Mouse (Mus musculus) left cerebral cortex, postnatal 36 days (tissue): ENCODE results near the gene Slmap. TPM values are rescaled to one million over a fixed set of nuclear protein-coding genes. Genes with fewer than 3 reads are reported as not detected.
A peak's percentile ranks its signal among the peaks of the same experiment; 100 is the strongest.
"Not testable (repeated sequence)": the region's sequence is repeated elsewhere in the genome, so short reads cannot be mapped to it uniquely, and the experiment has no call there.

ENCODE experiments used
- DNase-seq, 2 experiments: peaks; one replicate each; pipeline ENCODE4 v3.0.0; 2021 to 2022; ENCODE audit warnings: low spot score in 2 of 2, mixed read lengths in 1 of 2
- intact Hi-C: fragments of 180-260 bp; cut with DNase I; formaldehyde crosslinking; loops from one replicate; pipeline ENCODE4 v1.15.1; 2025
- total RNA-seq, 2 experiments: library from RNA; stranded (reverse); gene quantifications; 2 replicates each; pipeline ENCODE4 v1.2.3; 2021

The Slmap gene
- total RNA-seq, result 100 to 1,000 TPM; 111 to 116 TPM

DNA sequence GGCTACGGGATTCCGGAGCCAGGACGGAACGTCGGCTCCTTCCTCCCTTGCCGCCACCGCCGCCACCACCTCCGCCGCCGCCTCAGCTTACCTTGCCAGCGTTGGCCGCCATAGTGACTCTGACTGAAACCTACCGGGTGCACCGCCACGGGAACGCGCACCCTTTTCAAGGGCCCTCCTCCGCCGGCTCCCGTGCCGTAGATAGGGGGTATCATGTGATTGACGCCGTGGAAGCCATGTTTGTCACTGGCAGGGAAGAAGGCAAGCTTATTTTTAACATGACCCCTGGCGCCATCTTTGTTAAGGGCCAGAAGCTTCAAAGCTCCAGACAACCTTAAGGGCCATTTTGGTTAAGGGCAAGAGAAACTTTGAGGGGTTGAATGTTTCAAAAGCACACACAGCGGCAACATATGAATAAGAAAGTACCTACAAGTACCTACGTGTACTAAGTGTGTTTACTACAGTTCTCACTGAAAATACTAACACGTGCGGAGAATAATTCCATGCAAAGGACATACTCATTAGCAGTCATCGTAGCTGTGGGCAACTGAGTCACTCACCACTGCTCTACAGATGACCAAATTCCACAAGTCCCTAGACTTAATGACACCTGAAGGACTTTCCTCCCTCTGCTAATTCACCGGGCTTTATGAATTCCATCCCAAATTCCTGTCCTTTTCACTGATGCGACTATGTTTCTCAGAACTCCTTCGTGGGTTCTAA, at the start of gene Slmap:
Gene Slmap (minus strand): TSS at position 175 of the 723 bp plus-strand sequence.
- DNase-seq, result peak; percentile 98 to 99
- intact Hi-C loops, result loop anchor here (2.0 to 10.0 kb wide), 3 partner anchors 44 to 104 kb away; partner anchors contain the start of gene Arf4

DNA sequence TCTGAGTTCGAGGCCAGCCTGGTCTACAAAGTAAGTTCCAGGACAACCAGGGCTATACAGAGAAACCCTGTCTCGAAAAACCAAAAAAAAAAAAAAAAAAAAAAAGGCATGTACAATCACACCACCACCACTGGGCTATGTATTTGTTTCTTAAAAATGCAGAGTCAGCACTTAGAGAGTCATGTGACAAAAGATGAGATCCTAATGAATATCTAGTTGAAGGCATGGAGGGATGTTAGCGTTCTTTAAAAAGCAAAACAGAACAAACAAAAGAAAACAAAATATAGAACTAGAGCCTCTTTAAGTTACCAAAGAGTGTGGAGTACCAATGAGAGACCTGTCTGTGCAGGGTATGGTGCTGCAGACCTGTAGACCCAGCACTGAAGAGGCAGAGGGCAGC, 48.9 kb upstream of the Slmap start:
- intact Hi-C loops, result no loop called here

DNA sequence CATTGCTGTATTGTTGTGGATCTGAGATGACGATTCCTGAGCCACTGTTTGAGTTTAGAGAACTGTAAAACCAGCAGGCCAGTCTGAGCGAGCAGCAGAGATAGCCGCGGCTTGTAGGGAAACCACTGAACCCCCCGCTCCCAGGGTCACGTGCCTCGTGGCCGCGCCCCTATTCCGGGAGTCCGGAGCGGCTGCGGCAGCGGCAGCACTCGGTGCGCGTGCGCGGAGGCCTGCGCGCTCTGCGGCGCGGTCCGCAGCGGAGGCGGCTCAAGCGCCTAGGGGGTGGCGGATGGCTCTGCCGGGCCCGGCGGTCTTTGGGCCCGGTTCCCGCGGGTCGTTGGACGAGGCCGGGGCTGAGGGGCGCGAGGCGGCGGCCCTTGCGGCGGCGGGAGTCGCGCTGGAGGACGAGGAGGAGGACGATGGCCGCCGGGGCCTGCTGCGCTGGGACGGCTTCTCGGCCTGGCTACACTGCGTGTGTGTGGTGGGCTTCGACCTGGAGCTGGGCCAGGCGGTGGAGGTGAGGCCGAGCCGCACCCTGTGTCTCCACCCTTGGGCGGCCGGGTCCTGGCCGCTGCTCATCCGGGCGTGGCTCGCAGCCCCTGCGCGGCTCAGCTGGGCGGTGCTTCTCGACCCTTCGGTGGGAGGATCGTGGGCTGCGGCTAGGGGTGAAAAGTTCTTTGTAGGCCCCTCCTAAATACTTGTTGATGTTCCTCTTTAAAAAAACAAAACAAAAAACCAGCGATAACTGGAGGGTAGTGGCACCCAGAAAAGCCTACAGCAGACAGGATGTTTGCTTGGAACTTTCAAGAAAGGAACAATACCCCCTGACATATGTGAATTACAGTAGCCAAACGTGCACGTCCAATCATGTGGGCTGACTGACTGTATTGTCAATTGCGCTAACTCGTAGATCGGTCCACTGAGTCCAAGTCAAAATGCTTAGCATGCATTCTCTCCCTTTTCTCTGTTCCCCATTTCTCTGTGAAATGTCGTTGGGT, 44.9 kb upstream of the Slmap start:
- intact Hi-C loops, result loop anchor here (2.0 to 10.0 kb wide), 2 partner anchors 45 to 95 kb away; partner anchors contain the start of gene Slmap
- peak; percentile 85 to 88 for DNase-seq

More for the DNA sequence above, 48.9 kb upstream of the Slmap start:
- DNase-seq, result no peak

DNA sequence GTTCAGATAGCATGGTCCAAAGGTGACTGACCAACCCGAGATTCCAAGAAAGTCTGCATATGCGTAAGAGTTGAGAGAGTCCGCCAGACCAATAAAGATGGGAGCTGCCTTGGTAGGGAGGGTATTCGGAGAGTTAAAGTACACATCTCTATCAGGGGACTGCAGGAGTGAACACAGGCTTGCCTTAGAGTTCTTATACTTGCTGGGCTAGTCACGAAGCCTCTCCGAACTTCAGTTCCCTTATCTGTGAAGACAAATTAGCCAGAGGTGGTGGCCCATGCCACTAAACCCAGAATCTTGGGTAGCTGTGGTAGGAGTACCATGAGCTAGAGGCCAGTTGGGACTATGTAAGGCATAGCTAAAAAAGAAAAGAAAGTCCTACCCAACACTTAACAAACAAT, 44.1 kb upstream of the Slmap start:
- no peak for DNase-seq
- intact Hi-C loops, result loop anchor here (2.0 to 10.0 kb wide), 2 partner anchors 44 to 94 kb away; partner anchors contain the start of gene Slmap

DNA sequence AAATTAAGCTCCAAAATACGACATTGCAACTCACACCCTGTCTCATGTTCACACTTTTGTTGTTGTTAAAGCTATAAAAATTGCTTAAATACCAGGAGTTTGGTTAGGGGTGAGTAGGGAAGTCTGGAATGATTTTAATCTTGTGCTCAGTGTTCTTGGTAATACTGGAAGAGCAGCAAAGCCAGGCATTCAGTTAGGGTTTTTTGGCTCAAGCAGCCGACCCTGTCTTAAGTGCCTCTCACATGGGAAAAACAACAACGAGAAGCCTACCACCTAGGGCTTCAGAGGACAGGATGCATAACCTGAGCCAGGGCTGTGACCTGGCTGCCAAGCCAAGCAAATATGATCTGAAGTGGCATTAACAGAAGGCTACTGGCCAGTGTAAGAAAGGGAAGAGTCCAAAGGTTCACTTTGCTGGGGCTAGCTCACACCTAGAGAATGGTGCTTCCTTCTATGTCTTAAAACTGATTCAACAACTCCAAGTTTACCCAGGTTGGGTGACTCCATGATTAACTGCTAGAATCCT, 41.6 kb upstream of the Slmap start:
- DNase-seq, result no peak
- intact Hi-C loops, result loop anchor here (10.0 kb wide), 1 partner anchor 92 kb away; no protein-coding TSS in a partner anchor

DNA sequence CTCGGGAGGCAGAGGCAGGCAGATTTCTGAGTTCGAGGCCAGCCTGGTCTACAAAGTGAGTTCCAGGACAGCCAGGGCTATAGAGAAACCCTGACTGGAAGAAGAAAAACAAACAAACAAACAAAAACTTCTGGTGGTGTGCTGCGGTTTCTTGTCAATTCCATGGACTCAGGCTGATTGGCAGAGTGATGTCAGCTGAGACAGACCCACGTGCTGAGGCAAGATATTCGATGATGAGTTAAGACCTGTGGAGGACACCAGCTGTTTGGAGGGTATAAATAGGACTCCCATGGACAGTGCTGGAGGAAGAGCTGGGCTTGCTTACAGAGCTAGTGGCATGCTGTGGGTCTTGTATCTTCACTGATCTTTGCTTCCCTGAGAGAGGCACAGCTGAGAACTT, 38.8 kb upstream of the Slmap start, which contains the start of gene Dennd6a:
Gene Dennd6a (plus strand): TSS at position 301 of the 400 bp plus-strand sequence.
- DNase-seq, result not testable (repeated sequence)
- intact Hi-C loops, result loop anchor here (10.0 kb wide), 1 partner anchor 89 kb away; no protein-coding TSS in a partner anchor

DNA sequence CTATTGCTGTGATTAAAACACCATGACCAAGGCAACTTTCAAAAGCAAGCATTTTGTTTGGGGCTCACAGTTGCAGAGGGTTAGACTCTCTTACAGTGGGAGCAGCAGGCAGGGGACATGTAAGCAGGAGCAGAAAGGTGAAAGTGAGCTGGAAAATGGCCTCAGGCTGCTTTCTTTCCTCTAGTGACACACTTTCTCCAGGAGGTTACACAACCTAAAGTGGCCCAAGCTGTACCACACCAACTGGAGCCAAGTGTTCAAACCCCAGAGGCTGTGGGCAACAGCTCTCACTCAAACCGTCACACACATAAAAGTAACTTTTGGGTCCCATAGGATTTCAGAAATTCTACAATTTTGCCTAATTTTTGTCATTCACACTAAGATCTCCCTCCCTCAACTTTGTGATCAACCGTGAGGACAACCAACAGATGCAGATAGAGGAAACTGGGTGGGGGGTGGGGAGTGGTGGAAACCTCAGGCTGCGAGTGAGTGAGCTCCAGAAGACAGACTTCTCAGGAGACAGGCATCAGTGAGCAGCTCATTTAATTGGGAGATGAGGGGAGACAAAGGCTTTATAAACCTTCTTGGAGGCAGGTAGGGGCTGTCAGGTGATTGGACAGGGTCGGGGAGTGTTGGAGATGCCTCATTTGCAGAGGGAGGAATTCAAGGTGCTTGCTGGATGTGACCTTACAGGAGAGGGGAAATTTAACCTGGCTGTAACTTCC, 37.4 kb upstream of the Slmap start:
- no peak for DNase-seq
- intact Hi-C loops, result loop anchor here (10.0 kb wide), 1 partner anchor 87 kb away; no protein-coding TSS in a partner anchor

DNA sequence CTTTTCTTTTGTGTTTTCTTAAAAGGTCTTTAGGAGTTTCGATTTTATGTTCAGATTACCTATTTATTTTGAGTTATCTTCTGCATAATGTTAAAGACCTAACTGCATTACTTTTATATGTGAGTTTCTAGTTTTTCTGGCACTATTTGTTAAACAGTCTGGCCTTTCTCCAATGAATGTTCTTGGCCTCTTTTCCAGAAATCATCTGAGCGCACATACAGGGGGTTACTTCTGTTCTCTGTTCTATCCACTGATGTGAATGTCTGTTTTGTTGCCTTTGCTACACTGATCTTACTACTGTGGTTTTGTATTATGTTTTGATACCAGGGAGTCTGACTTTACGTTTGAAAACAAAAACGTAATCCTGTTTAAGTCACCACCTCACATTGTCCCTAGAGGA, 35.1 kb upstream of the Slmap start:
- DNase-seq, result no peak
- intact Hi-C loops, result loop anchor here (10.0 kb wide), 1 partner anchor 85 kb away; no protein-coding TSS in a partner anchor

DNA sequence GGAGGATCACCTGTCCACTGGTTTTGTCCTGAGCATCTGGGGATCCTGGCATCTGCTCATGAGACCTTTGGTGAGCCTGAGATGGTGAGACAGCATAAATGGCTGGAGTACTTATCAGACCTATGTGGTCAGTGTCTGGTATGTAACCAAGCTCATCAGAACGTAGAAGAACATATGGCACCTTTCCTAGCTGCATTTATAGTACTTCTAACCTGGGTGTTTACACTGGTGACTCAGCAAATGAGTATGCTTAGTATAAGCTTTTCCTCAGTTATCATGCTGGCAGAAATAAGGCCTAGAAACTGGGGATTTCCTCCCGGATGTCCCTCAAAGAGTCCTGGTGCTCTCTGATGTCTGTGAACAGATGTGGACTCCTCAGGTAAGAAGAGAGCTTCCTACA, 27.5 kb upstream of the Slmap start:
- intact Hi-C loops, result no loop called here
- no peak for DNase-seq

DNA sequence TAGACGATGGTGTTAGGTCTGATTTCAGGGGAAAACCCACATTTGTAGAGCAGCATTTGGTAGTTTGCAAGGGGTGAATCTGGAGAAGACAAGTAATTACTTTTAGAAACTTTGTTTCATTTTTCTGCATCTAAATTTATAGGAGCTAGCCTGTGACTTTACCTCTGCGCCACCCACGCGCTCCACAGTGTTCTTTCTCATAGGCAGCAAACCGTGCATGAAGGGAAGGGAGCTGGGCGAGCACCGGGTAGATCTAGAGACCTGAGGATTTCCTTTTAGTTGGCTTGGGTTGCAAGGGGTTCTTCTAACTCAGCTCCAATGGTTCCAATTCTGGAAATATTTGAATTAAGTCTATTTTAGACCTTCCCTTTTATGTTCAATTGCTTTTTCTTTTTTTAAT, 23.8 kb upstream of the Slmap start:
- intact Hi-C loops, result no loop called here
- peak; percentile 21 to 31 for DNase-seq

DNA sequence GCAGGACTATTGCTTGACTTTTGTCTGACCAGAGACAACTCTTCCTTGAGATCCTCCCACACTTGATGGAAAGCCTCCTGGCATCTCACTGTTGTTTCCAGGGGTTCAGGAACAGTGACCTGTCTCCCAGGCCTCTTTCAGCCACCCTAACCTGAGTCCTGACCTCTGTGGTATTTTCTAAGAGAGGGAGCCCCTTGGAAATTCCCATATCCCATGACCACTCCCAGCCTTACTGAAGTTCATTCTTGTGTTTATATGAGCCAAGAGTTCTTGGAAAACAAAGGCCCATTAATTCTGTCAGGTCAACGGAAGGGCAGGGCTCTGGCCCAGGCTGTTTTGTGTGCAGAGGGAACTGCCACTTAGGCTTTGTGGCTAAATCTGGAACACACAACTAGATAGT, 22.9 kb upstream of the Slmap start:
- DNase-seq, result no peak
- intact Hi-C loops, result no loop called here

DNA sequence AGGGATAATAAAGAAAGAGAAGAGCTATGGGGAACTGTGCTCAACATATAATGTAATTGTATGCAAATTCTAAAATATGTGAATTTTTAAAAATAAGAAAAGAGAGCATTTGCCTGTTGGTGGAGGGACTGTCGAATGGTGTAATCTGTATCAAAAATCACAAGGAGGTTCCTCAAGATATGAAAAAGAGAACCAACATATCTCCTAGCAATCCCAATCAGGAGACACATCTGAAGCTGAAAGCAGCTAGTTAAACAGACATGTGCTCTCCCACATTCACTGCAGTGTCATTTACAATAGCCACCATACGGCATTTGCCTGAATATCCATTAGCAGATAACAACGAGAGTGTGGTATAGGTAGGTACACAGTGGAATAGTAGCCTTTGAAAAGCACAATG, 18.1 kb upstream of the Slmap start:
- intact Hi-C loops, result no loop called here

DNA sequence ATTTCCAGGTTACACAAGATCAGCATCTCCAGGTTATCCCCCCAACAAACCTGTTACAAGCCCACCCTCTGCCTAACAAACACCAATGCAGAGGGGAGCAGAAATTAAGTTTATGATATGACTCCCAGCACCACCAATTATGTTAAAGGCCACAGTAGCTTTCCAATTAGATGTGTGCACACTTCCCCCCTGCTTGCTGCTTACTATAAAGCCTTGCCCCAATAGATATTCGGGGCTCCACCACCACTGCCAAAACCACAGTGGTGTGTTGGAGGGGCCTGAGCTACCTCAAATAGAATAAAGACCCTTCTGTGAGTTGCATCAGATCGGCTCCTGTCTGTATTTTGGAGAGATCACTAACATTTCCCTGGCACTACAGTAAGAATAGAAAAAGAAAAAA, 17.7 kb upstream of the Slmap start:
- DNase-seq, result no peak
- intact Hi-C loops, result no loop called here

More for the DNA sequence above, 18.1 kb upstream of the Slmap start:
- no peak for DNase-seq

DNA sequence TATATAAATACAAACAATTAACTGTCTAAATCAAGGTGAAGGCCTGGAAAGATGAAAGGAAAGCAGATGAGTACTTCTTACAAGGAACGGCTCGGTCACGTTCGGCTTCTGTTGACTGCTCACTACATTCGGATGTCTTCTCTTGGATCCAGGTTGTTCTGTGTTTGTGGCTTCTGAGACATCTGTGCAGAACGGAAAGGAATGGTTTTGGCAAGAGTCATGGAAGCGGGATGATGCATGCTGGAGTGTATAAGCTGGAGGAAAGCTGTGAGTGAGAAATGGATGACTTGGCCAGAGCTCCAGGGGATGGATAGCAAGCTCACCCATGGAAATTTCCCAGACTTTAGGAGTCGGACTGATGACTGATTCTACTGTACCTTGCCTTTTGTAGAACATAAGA, 16.0 kb upstream of the Slmap start:
- DNase-seq, result peak in 1 of 2 experiments; percentile 4
- intact Hi-C loops, result no loop called here

DNA sequence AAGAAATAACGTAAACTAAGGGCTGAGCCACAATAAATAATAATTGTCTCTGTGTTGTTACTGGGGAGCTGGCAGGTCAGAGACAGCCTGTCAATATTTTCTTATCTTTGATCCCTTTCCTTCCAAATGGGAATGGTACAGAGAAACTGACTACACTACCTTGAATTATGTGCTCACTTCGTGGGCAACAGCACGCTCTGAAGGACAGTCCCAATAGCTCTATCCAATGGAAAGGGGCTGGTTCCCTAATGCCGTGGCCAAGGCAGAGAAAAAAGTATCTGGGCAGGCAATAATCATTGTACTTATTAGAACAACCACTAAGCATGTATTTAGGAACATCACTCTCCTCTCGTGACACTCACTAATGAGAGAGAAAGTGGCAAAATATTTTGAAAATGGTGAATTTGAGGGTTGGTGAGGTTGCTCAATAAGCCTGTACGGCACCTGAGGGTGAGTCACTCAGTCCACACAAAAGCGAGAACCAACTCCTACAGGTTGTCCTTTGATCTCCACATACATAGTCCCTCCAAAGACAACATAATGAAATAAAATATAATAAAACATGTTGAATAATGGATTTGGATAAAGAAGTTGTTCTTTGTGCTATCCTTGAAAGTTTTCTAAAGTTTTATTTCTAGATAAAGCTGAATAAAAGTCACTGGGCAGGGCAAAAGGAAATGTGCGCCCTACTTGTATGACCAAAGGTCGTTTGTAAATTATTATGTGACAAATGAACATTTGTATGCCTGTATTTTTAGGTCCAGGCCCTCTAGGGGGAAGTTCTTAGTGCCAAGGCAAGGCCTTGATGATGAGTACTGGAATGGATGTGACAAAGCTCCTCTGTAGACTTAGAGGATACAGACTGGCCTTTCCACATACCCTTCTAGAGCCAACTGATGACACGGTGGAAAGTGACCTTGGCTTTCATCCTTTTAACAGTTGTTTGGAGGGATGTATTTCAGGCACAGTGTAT, 13.1 kb upstream of the Slmap start:
- DNase-seq, result no peak
- intact Hi-C loops, result no loop called here

DNA sequence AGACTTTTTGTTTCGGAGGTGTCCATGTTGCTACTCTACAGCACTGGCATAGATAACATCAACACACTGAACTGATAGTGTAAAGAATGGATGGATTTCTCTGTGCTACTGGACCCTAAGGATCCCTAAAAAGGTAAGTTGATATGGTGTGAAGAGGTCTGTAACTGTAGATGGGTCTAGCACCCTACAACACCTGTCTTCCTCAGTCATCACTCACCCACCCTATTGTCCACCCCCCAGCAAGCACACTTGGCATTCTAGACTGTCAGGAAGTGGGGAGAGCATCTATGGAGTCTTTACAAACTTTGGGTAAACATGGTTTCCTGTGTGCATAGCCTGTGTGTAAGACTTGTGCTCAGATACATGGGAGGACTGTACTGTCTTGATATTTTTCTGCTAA, 7.4 kb upstream of the Slmap start:
- DNase-seq, result no peak
- intact Hi-C loops, result no loop called here

DNA sequence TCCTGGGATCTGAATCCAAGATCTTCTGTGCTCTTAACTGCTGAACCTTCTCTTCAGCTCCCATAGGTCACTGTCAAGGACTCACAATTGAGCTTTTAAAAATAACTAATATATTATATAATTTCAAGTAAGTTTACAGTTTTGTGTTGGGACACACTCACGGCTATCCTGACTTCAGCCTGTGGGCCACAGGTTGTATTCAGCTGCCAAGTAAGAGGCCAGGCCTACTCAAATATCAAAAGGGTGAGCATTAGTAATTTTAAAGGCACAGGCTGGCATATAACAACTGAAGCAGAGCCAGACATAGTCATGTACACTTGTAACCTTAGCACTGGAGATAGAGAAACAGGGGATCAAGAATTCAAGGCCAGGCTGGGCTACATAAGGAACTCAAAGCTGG, 5.8 kb upstream of the Slmap start:
- intact Hi-C loops, result no loop called here

DNA sequence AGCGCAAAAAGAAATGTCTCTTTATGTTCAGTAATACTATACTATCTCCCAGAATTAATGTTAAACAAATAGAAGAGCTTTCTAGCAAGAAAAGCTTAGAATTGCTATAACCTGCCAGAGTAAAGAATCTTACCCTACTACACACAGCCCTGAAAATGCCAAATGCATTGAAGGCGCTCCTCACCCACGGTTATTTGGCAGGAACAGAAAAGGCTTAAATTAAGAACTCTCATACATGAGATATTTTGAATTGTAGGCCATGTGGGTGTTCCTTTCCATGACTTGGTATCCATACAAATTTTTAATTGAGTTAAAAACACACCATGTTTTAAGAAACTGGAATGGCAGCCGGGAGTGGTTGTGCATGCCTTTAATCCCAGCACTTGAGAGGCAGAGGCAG, 4.5 kb upstream of the Slmap start:
- peak in 1 of 2 experiments; percentile 15 for DNase-seq
- intact Hi-C loops, result loop anchor here (10.0 kb wide), 1 partner anchor 54 kb away; no protein-coding TSS in a partner anchor

More for the DNA sequence above, 5.8 kb upstream of the Slmap start:
- no peak for DNase-seq
